8 mouse cellular contexts compared by ENCODE assay signal in genomic region chr10:79996272-79997033, GRCm38 (mm10). TPM values are rescaled to one million over a fixed set of nuclear protein-coding genes. Genes with fewer than 3 reads are reported as not detected.
DNase-seq lines count a peak whose midpoint lies in the region; ATAC-seq lines count a peak whose summit lies in the region.

Gene Abca7 (plus strand): TSS chr10:79996494.

- ATAC-seq in intestine, embryonic 15.5 days: peak; percentile 92
- ATAC-seq in megakaryocyte-erythroid progenitor cell, adult 5-6 weeks (replicated peaks; ENCODE audit: low FRiP score, low TSS enrichment, poor library complexity, severe bottlenecking): peak; percentile 78

- H3K9ac ChIP-seq in intestine, embryonic 15.5 days: peak within 1 kb of the TSS; percentile 57

- peaks cover 22% of the 10 kb centered on the region for H3K4me1 ChIP-seq in intestine, embryonic 15.5 days (replicated peaks)

- H3K4me2 ChIP-seq in intestine, embryonic 15.5 days (replicated peaks): peak within 1 kb of the TSS; percentile 91

- peak within 1 kb of the TSS; percentile 55 for H3K4me3 ChIP-seq in intestine, embryonic 15.5 days (replicated peaks)

- 0 out of 2 replicates have a peak, but pooled peaks cover 2% of the 10 kb centered on the region for H3K27me3 ChIP-seq in intestine, embryonic 15.5 days (replicated peaks)

- peak within 1 kb of the TSS; percentile 56 for H3K27ac ChIP-seq in intestine, embryonic 15.5 days

- no peaks in the 10 kb centered on the region for H3K9me3 ChIP-seq in intestine, embryonic 15.5 days

- intact Hi-C loops in left cerebral cortex, postnatal 14 days (cut with DNase I): loop anchor here (5.0 kb wide), 1 partner anchor 116 kb away; no protein-coding TSS in a partner anchor

- peaks cover 32% of the 10 kb centered on the region for H3K36me3 ChIP-seq in intestine, embryonic 15.5 days

- WGBS in intestine, embryonic 15.5 days: under 1% methylated on average over 34 of the region's 34 CpGs

- peak; percentile 98 for DNase-seq in adrenal gland, adult 2 months
- DNase-seq in embryo, embryonic 11 days: peak; percentile 99
- peak; percentile 95 for DNase-seq in gastrocnemius, postnatal 25 days
- peak; percentile 96 for DNase-seq in left cerebral cortex, postnatal 14 days (ENCODE audit: low spot score in 2 of 2)
- DNase-seq in right cerebral cortex, postnatal 14 days: peak; percentile 97
- peak; percentile 97 for DNase-seq in urinary bladder, postnatal 25 days (ENCODE audit: low spot score)

RNA-seq across cellular contexts. Expression of gene Abca7, which starts in this region (rescaled TPM):
- total RNA-seq in adrenal gland, adult 2 months (2021): 10 to 100 TPM; 18.4 to 22.9 TPM
- 28.6 TPM in 2 replicates for polyA plus RNA-seq in adrenal gland, adult 2 months (2012; rRNA removed)
- 1 to 10 TPM; 4.9 to 5.7 TPM for total RNA-seq in gastrocnemius, postnatal 25 days (2021)
- polyA plus RNA-seq in intestine, embryonic 15.5 days (2015; fragmentation: Nextera tagmentation; extraction: Ambion mirVana): 3.0 and 3.7 TPM in 2 replicates
- 10 to 100 TPM; 10.9 TPM for total RNA-seq in left cerebral cortex, postnatal 14 days (2021)
- total RNA-seq in megakaryocyte-erythroid progenitor cell, adult 5-6 weeks (2014; fragmentation: Nextera tagmentation): 27.0 and 32.9 TPM in 2 replicates
- total RNA-seq in megakaryocyte-erythroid progenitor cell, adult 5-6 weeks (2017): 11.0 and 12.1 TPM in 2 replicates

Comparison
In these comparisons a context has a peak if more than half of its experiments do, and no peak if none do; other contexts are left out.
1. Peak in every context shown above with its lines: DNase-seq, ATAC-seq, H3K4me3 ChIP-seq and H3K27ac ChIP-seq.